ENCODE assay signal across 12 mouse cellular contexts in the genomic region with DNA sequence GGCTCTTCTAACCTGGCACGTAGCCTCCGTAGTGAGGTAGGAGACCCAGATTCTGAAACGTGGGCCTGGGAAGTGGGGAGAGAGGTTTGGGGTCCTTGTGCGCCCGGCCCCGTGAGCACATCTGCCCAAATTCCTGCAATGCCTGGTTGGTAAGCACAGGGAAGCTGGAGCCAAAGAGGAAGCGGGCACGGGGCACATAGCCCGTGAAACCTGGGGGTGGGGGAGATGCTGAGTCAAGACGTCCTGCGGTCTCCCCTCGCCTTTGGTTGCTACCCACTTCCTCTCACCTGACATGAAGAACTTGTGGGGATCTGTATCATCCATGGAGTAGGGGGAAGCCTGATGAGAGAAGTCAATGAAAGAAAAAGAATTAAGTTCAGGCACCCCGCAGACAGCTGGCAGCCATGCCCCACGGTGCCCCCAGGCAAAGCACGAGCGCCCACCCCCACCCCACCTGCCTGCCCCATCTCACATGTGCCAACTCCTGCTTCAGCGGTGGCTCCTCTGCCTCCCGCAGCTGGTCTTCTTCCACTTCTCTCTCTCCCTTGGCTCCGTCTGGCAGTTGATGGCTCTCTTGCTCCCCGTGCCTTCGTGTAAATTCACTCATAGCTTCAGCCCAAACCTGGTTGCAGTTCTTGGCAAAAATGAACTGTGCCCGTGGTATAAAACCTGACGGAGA. TPM values are rescaled to one million over a fixed set of nuclear protein-coding genes. Genes with fewer than 3 reads are reported as not detected.
DNase-seq lines count a peak whose midpoint lies in the region; ATAC-seq and TF ChIP-seq lines count a peak whose summit lies in the region.
"Had no signal": no experiment of that assay in that cellular context is flagged by ENCODE, and none has a peak within 500 bp of the region (broad histone marks: within the 10 kb centered on the region; RNA-seq: fewer than 3 reads in every experiment).

No protein-coding gene starts in this region.

- no peak overlapping the region for H3K27ac ChIP-seq in heart, embryonic 12.5 days (ENCODE audit: poor library complexity, severe bottlenecking)
- H3K27ac ChIP-seq in ES-Bruce4 (ENCODE audit: insufficient read depth, low read length) = no peak overlapping the region
- H3K27ac ChIP-seq in stomach, postnatal 0 days (replicated peaks) = no peak overlapping the region
- H3K27ac ChIP-seq: lung, embryonic 15.5 days had no signal

- no peak for ATAC-seq in heart, embryonic 12.5 days (ENCODE audit: insufficient number of reproducible peaks, low FRiP score)
- ATAC-seq in hematopoietic stem cell, adult 5-6 weeks (replicated peaks in 1 of 2; ENCODE audit: insufficient read depth in 1 of 2, low FRiP score in 2 of 2, low TSS enrichment in 1 of 2, low read depth in 1 of 2, poor library complexity in 2 of 2, severe bottlenecking in 2 of 2) = peak; percentile 42 to 71
- ATAC-seq in stomach, postnatal 0 days (ENCODE audit: low FRiP score, low TSS enrichment) = no peak

- 26% methylated on average over 23 of the region's 23 CpGs for WGBS in heart, embryonic 12.5 days
- WGBS in stomach, postnatal 0 days = 47% methylated on average over 23 of the region's 23 CpGs

- H3K4me2 ChIP-seq in heart, embryonic 12.5 days = peak overlapping the region; percentile 9; the same call in 1 of the 2 replicates
- no peak overlapping the region for H3K4me2 ChIP-seq in stomach, postnatal 0 days (replicated peaks; ENCODE audit: low read depth)
- H3K4me2 ChIP-seq: lung, embryonic 15.5 days had no signal

- DNase-seq in heart, postnatal 4 days = no peak
- DNase-seq in naive thymus-derived CD4-positive, alpha-beta T cell, adult 2 months (ENCODE audit: low read depth) = peak; percentile 80
- no peak for DNase-seq in stomach, postnatal 0 days (ENCODE audit: low spot score)
- no peak for DNase-seq in lung, postnatal 25 days (ENCODE audit: low spot score)
- no peak for DNase-seq in spleen, postnatal 14 days (ENCODE audit: low spot score in 2 of 2)
- DNase-seq: right cerebral cortex, postnatal 25 days had no signal

- TF ChIP-seq POLR2A in ES-Bruce4 (IDR thresholded peaks at IDR 0.05; ENCODE audit: insufficient read depth, low read length) = no peak

- no peaks in the 10 kb centered on the region for H3K9me3 ChIP-seq in heart, embryonic 12.5 days (replicated peaks)
- H3K9me3 ChIP-seq in ES-Bruce4 (replicated peaks; ENCODE audit: control insufficient read depth, insufficient read depth, low read length, poor library complexity, severe bottlenecking) = no peaks in the 10 kb centered on the region
- H3K9me3 ChIP-seq in stomach, postnatal 0 days (ENCODE audit: control insufficient read depth, low read length) = no peaks in the 10 kb centered on the region
- H3K9me3 ChIP-seq: lung, embryonic 15.5 days had no signal

- no peak overlapping the region for H3K4me3 ChIP-seq in heart, embryonic 12.5 days
- H3K4me3 ChIP-seq in ES-Bruce4 (ENCODE audit: low read depth, low read length) = peak overlapping the region; percentile 41
- H3K4me3 ChIP-seq in stomach, postnatal 0 days (ENCODE audit: low read depth, low read length) = no peak overlapping the region
- H3K4me3 ChIP-seq: gastrocnemius, adult 2 months; lung, embryonic 15.5 days had no signal

- 0 out of 2 replicates have a peak overlapping the region, but pooled peaks have one; percentile 21 for H3K9ac ChIP-seq in heart, embryonic 12.5 days
- H3K9ac ChIP-seq in ES-Bruce4 (ENCODE audit: low read depth, poor library complexity, severe bottlenecking) = peak overlapping the region; percentile 12; the same call in 1 of the 2 replicates
- no peak overlapping the region for H3K9ac ChIP-seq in stomach, postnatal 0 days (ENCODE audit: low read length)
- H3K9ac ChIP-seq: lung, embryonic 15.5 days had no signal

- peaks cover 63% of the 10 kb centered on the region for H3K27me3 ChIP-seq in heart, embryonic 12.5 days (replicated peaks)
- no peaks in the 10 kb centered on the region for H3K27me3 ChIP-seq in ES-Bruce4 (ENCODE audit: control insufficient read depth, insufficient read depth, low read length, poor library complexity, severe bottlenecking)
- no peaks in the 10 kb centered on the region for H3K27me3 ChIP-seq in stomach, postnatal 0 days (ENCODE audit: control insufficient read depth, insufficient read depth, low read length)

- H3K36me3 ChIP-seq in heart, embryonic 12.5 days = peaks cover 41% of the 10 kb centered on the region
- H3K36me3 ChIP-seq in ES-Bruce4 (ENCODE audit: control insufficient read depth, insufficient read depth, low read length, poor library complexity, severe bottlenecking) = 0 out of 2 replicates have a peak, but pooled peaks cover 3% of the 10 kb centered on the region
- peaks cover 38% of the 10 kb centered on the region for H3K36me3 ChIP-seq in stomach, postnatal 0 days (ENCODE audit: control insufficient read depth, insufficient read depth, low read length)

- peaks cover 30% of the 10 kb centered on the region for H3K4me1 ChIP-seq in heart, embryonic 12.5 days (replicated peaks)
- H3K4me1 ChIP-seq in ES-Bruce4 (ENCODE audit: control insufficient read depth, insufficient read depth, low read length) = no peaks in the 10 kb centered on the region
- no peaks in the 10 kb centered on the region; the same call in 1 of the 2 replicates for H3K4me1 ChIP-seq in stomach, postnatal 0 days (replicated peaks; ENCODE audit: control insufficient read depth, insufficient read depth)

- no peak for TF ChIP-seq EP300 in ES-Bruce4 (IDR thresholded peaks at IDR 0.05; ENCODE audit: insufficient read depth, low read depth, low read length)
- TF ChIP-seq EP300 in stomach, postnatal 0 days (optimal IDR thresholded peaks at IDR 0.05) = no peak

- TF ChIP-seq CTCF in ES-Bruce4 (IDR thresholded peaks at IDR 0.05; ENCODE audit: low read depth, low read length) = no peak
- TF ChIP-seq CTCF in stomach, postnatal 0 days (IDR thresholded peaks at IDR 0.05; ENCODE audit: low read depth) = no peak

RNA-seq across cellular contexts. Expression of a gene that starts 1.3 kb away (rescaled TPM):
- 0.14 TPM in 1 of 2 replicates, not detected in the other for polyA plus RNA-seq in heart, embryonic 12.5 days (2016; fragmentation: Nextera tagmentation; extraction: Ambion mirVana)
- total RNA-seq in heart, postnatal 4 days (2021) = not detected
- polyA plus RNA-seq in ES-Bruce4 (2011; ENCODE audit: insufficient read depth, insufficient read length, low read depth, missing spikeins) = 2.1 and 2.4 TPM in 2 replicates
- total RNA-seq in hematopoietic stem cell, adult 5-6 weeks (2017) = not detected in 2 replicates
- 0.12 and 0.27 TPM in 2 replicates for polyA plus RNA-seq in stomach, postnatal 0 days (2015; fragmentation: Nextera tagmentation; extraction: Ambion mirVana)
- total RNA-seq: gastrocnemius, adult 2 months had no signal

RNA-seq across cellular contexts. Expression of a gene that starts 14.1 kb away (rescaled TPM):
- polyA plus RNA-seq in heart, embryonic 12.5 days (2016; fragmentation: Nextera tagmentation; extraction: Ambion mirVana) = 10.3 and 11.6 TPM in 2 replicates
- total RNA-seq in heart, postnatal 4 days (2021) = 10 to 100 TPM; 41.2 to 45.4 TPM
- 12.6 and 14.9 TPM in 2 replicates for polyA plus RNA-seq in ES-Bruce4 (2011; ENCODE audit: insufficient read depth, insufficient read length, low read depth, missing spikeins)
- 12.0 and 17.6 TPM in 2 replicates for total RNA-seq in hematopoietic stem cell, adult 5-6 weeks (2017)
- 4.7 TPM in 2 replicates for polyA plus RNA-seq in stomach, postnatal 0 days (2015; fragmentation: Nextera tagmentation; extraction: Ambion mirVana)

RNA-seq across cellular contexts. Expression of a gene that starts 26.8 kb away (rescaled TPM):
- polyA plus RNA-seq in heart, embryonic 12.5 days (2016; fragmentation: Nextera tagmentation; extraction: Ambion mirVana) = 0.82 and 2.0 TPM in 2 replicates
- total RNA-seq in heart, postnatal 4 days (2021) = under 1 TPM; 0.56 to 0.69 TPM
- polyA plus RNA-seq in ES-Bruce4 (2011; ENCODE audit: insufficient read depth, insufficient read length, low read depth, missing spikeins) = not detected in 2 replicates
- total RNA-seq in hematopoietic stem cell, adult 5-6 weeks (2017) = 91.6 and 153 TPM in 2 replicates
- 2.8 and 3.2 TPM in 2 replicates for polyA plus RNA-seq in stomach, postnatal 0 days (2015; fragmentation: Nextera tagmentation; extraction: Ambion mirVana)
- total RNA-seq: gastrocnemius, adult 2 months; layer of hippocampus, adult 18-20 months had no signal

RNA-seq across cellular contexts. Expression of a gene that starts 45.9 kb away (rescaled TPM):
- polyA plus RNA-seq in heart, embryonic 12.5 days (2016; fragmentation: Nextera tagmentation; extraction: Ambion mirVana) = 14.1 and 15.7 TPM in 2 replicates
- total RNA-seq in heart, postnatal 4 days (2021) = 10 to 100 TPM; 39.5 to 41.2 TPM
- polyA plus RNA-seq in ES-Bruce4 (2011; ENCODE audit: insufficient read depth, insufficient read length, low read depth, missing spikeins) = 24.9 and 27.0 TPM in 2 replicates
- 2.8 and 4.8 TPM in 2 replicates for total RNA-seq in hematopoietic stem cell, adult 5-6 weeks (2017)
- polyA plus RNA-seq in stomach, postnatal 0 days (2015; fragmentation: Nextera tagmentation; extraction: Ambion mirVana) = 10.7 and 11.5 TPM in 2 replicates

RNA-seq across cellular contexts. Expression of a gene that starts 55.9 kb away (rescaled TPM):
- not detected in 2 replicates for polyA plus RNA-seq in heart, embryonic 12.5 days (2016; fragmentation: Nextera tagmentation; extraction: Ambion mirVana)
- not detected for total RNA-seq in heart, postnatal 4 days (2021)
- not detected in 2 replicates for polyA plus RNA-seq in ES-Bruce4 (2011; ENCODE audit: insufficient read depth, insufficient read length, low read depth, missing spikeins)
- not detected in 2 replicates for total RNA-seq in hematopoietic stem cell, adult 5-6 weeks (2017)
- not detected in 2 replicates for polyA plus RNA-seq in stomach, postnatal 0 days (2015; fragmentation: Nextera tagmentation; extraction: Ambion mirVana)
- total RNA-seq: gastrocnemius, adult 2 months; layer of hippocampus, adult 18-20 months had no signal

Comparison
In these comparisons a context has a peak if more than half of its experiments do, and no peak if none do; other contexts are left out.
1. ATAC-seq: peak in hematopoietic stem cell, adult 5-6 weeks (2 of 2); none in heart, embryonic 12.5 days (single experiment) and stomach, postnatal 0 days (single experiment).